In genomic region chr3:63384989-63385388, GRCm38 (mm10) we compare ENCODE assay signal across 19 mouse cellular contexts.
DNase-seq lines count a peak whose midpoint lies in the region; ATAC-seq lines count a peak whose summit lies in the region.
"Had no signal": no experiment of that assay in that cellular context is flagged by ENCODE, and none has a peak within 500 bp of the region (broad histone marks: within the 10 kb centered on the region; RNA-seq: fewer than 3 reads in every experiment).

No protein-coding gene starts in this region.

- no peaks in the 10 kb centered on the region for H3K9me3 ChIP-seq in kidney, embryonic 15.5 days (replicated peaks)
- H3K9me3 ChIP-seq in heart, embryonic 10.5 days: no peaks in the 10 kb centered on the region
- H3K9me3 ChIP-seq: embryonic facial prominence, embryonic 12.5 days; forebrain, embryonic 15.5 days; midbrain, embryonic 13.5 days had no signal

- H3K27me3 ChIP-seq in kidney, embryonic 15.5 days: no peaks in the 10 kb centered on the region
- H3K27me3 ChIP-seq in heart, embryonic 10.5 days (ENCODE audit: insufficient read depth, poor library complexity, severe bottlenecking): no peaks in the 10 kb centered on the region
- H3K27me3 ChIP-seq: embryonic facial prominence, embryonic 12.5 days; forebrain, embryonic 15.5 days; midbrain, embryonic 13.5 days had no signal

- 0 out of 2 replicates have a peak, but pooled peaks cover 5% of the 10 kb centered on the region for H3K36me3 ChIP-seq in kidney, embryonic 15.5 days
- H3K36me3 ChIP-seq in heart, embryonic 10.5 days: no peaks in the 10 kb centered on the region
- H3K36me3 ChIP-seq: forebrain, embryonic 15.5 days; midbrain, embryonic 13.5 days had no signal

- no peak overlapping the region for H3K27ac ChIP-seq in kidney, embryonic 15.5 days
- H3K27ac ChIP-seq in heart, embryonic 10.5 days: no peak overlapping the region
- H3K27ac ChIP-seq: embryonic facial prominence, embryonic 12.5 days; forebrain, embryonic 15.5 days; layer of hippocampus, adult 2 months; midbrain, embryonic 13.5 days had no signal

- no peak overlapping the region for H3K4me3 ChIP-seq in kidney, embryonic 15.5 days (replicated peaks)
- H3K4me3 ChIP-seq in heart, embryonic 10.5 days: no peak overlapping the region
- H3K4me3 ChIP-seq: embryonic facial prominence, embryonic 12.5 days; erythroblast, embryonic 14.5 days; forebrain, embryonic 15.5 days; layer of hippocampus, adult 2 months; midbrain, embryonic 13.5 days; myocyte had no signal

- peak; percentile 18 for DNase-seq in adrenal gland, postnatal 10 days
- no peak for DNase-seq in adrenal gland, adult 18-20 months (ENCODE audit: low spot score in 2 of 2)
- DNase-seq in kidney, adult 9 months: peak; percentile 64
- peak; percentile 25 for DNase-seq in 3T3-L1 (ENCODE audit: low read depth, low spot score)
- peak; percentile 15 for DNase-seq in kidney, postnatal 10 days
- no peak for DNase-seq in heart, embryonic 10.5 days (ENCODE audit: low spot score)
- DNase-seq in left cerebral cortex, adult 8-10 months (ENCODE audit: low spot score in 2 of 2): no peak
- DNase-seq: cerebellum, adult 2 months; gastrocnemius, postnatal 36 days; layer of hippocampus, postnatal 36 days had no signal

- WGBS in kidney, embryonic 15.5 days: 65% methylated on average over 2 of the region's 2 CpGs
- 57% methylated on average over 2 of the region's 2 CpGs for WGBS in heart, embryonic 10.5 days

- ATAC-seq in kidney, embryonic 15.5 days (replicated peaks; ENCODE audit: low FRiP score): no peak
- ATAC-seq: activated CD4-positive, CD25-positive, alpha-beta regulatory T cell, adult 4 months; CD4-positive, CD25-positive, alpha-beta regulatory T cell, adult 4 months; forebrain, embryonic 15.5 days; midbrain, embryonic 13.5 days had no signal

- no peak overlapping the region for H3K4me2 ChIP-seq in kidney, embryonic 15.5 days
- H3K4me2 ChIP-seq: embryonic facial prominence, embryonic 12.5 days; forebrain, embryonic 15.5 days; midbrain, embryonic 13.5 days had no signal

- no peak overlapping the region for H3K9ac ChIP-seq in kidney, embryonic 15.5 days
- H3K9ac ChIP-seq: embryonic facial prominence, embryonic 12.5 days; forebrain, embryonic 15.5 days; midbrain, embryonic 13.5 days had no signal

- H3K4me1 ChIP-seq in kidney, embryonic 15.5 days: no peaks in the 10 kb centered on the region
- H3K4me1 ChIP-seq in heart, embryonic 10.5 days: no peaks in the 10 kb centered on the region
- H3K4me1 ChIP-seq: embryonic facial prominence, embryonic 12.5 days; forebrain, embryonic 15.5 days; midbrain, embryonic 13.5 days had no signal

Comparison
In these comparisons a context has a peak if more than half of its experiments do, and no peak if none do; other contexts are left out.
1. DNase-seq: peak in adrenal gland, postnatal 10 days (single experiment), kidney, adult 9 months (single experiment), 3T3-L1 (single experiment) and kidney, postnatal 10 days (single experiment); none in adrenal gland, adult 18-20 months (0 of 2), heart, embryonic 10.5 days (single experiment) and left cerebral cortex, adult 8-10 months (0 of 2).